Mouse (Mus musculus) frontal cortex, postnatal 10 days (tissue): ENCODE data around the gene Lipk.

Experiments
- DNase-seq, 2 experiments: peaks; one replicate each; pipeline ENCODE4 v3.0.0; 2022; ENCODE audit warnings: low spot score in 2 of 2, mixed read lengths in 1 of 2

Lipk gene

GRCm38 (mm10) chr19:34008002-34008401, at the start of gene Lipk:
Gene Lipk (plus strand): TSS chr19:34008290.
- no peak for DNase-seq

DNA sequence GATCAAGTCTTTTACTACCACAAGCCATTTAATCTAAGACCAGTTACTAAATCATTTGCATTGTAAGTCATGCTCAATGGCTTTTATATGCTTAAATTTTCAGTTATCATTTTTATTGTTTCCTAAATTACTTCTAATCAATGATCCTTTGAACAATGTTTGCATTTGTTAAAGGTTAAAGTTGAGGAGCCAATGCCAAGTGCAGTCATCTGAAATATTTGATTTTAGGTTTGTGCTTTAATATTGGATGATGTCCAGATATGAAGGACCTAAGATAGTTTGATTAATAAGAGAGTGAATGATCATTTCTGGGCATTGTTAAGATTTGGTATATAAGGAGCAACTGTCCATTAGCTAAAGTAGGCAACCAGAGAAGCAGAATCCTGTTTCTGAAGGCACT, 47.2 kb upstream of the Lipk start, which contains the start of gene Lipf:
Lipf (plus strand) TSS at position 301 of the 400 bp plus-strand sequence.
- DNase-seq: no peak

DNA sequence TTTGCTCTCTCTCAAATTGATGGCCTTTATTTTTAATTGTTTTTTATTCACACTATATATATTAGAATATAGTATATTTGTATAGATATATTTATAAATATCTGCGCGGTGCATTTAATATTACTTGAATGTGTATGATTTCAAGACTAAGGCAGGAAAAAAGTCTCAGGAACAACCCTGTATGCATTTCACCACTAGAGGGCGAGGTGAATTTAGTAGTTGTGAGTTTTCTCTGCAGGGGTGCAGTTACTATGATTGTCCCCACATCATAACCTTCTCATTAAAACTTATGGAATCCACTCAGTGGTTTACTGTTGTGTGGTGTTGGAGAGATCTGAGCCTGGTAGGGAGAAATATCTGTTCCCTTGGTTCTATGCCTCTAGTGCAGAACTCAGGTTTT, 29.1 kb upstream of the Lipk start:
- no peak for DNase-seq

DNA sequence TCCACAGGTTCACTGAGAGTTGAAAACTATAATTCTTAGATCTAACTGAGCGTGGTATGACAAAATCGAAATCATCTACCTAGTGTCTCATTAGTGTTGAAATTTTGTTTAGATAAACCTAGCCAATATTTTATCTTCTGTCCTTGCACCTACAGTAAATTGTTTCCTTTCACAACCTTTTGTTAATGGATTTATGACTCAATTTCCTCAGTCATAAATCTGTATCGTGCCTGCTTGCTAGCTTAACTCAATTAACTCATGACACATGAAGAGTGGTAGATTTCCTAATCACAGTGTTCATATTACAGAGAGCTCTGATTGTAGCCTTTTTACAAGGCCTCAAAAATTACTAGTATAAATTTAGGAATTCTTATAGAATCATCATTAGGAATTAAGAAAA, 25.0 kb upstream of the Lipk start:
- DNase-seq: no peak

- no peak for DNase-seq
Measured at GRCm38 (mm10) chr19:34021440-34022172, 13.5 kb downstream of the Lipk start.

GRCm38 (mm10) chr19:34022759-34023158, 14.7 kb downstream of the Lipk start:
- no peak for DNase-seq

DNA sequence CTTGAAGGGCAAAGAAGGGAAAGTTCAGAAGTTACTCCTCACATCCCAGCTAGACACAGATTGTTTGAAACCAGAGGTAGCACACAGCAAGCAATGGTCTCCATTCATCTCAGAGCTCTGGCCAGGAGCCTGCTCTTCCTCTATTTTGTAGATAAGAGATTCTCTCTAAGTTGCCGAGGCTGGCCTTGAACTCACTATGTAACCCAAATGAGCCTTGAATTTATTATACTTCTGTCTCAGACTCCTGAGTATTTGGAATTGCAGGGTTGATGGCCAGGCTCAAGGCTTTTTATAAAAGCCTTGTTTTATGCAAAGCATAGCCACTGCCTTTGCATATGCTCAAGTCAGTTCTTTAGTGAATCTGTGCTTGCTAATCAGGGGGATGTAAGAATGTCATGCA, 31.6 kb downstream of the Lipk start:
- no peak for DNase-seq

DNA sequence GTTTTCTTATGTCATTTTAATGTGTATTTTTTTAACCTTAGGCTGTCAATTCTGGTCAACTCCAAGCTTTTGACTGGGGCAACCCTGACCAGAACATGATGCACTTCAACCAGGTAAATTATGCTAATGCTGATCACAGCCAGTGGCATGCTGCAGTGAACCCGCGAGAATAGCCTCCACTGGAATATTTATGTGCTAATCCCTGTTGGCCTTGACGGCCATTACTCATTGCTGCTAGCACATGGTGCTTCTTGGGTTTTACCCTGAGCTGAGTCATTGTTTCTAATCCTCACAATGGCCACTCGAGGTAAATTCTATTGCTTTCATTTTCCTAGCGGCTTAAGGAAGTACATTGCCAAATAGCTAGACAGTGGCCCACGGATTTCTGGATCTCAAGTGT, 34.9 kb downstream of the Lipk start:
- no peak for DNase-seq

GRCm38 (mm10) chr19:34049371-34050039, 41.4 kb downstream of the Lipk start:
- no peak for DNase-seq

DNA sequence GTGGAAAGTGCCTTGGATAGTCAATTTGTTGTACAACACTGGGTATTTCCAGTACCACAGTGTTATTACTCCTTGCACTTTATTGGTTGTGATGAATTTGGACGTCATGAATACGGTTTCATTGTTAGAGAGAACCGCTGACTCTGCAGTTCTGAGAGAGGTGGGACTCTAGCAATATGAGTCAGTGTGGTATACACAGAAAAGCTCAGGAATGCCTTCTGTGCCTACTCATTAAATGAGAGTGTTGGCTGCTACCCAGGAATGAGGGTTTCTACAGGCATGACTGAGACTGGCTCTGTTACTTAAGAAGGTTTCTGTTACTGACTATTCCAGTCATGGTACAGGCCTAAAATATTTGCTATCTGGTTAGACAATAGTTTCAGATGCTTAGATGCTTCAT, 43.4 kb downstream of the Lipk start:
- no peak for DNase-seq

DNA sequence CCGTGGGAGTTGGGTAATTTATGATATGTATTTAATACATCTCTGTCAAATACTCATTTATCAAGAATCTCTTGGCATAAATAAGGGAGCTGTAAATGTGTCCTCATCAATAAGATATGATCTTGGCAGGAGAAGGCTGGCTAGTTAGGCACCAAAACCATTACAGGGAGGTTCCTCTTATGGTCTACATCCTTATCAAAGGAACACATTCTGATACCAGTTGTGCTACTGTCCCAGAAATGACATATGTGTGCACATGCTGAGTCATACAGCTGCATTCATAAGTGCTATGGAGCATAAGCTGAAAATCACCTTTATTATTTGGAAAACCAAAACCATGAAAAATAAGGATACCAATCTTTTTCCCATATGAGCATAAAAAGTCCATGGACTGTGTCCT, 55.5 kb downstream of the Lipk start:
- DNase-seq: no peak

DNA sequence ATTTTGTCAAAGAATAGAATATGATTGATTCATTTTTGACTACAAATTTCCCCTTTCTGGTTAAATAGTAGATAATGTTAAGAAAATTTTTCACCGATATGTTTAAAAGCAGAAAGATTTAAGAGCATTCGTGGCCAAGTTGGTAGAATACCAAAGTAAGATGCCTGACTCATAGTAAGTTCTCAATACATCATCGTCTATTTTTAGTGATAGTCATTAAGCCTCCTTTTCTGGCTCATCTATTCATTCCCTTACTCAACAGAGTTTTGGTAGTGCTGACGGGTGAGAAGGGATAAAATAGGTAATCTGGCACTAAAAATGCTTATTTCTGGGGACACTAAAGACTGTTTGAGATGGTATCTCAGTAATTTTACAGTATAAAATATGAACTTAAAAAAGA, 56.0 kb downstream of the Lipk start:
- DNase-seq: no peak

- DNase-seq: no peak
Measured at GRCm38 (mm10) chr19:34066779-34067472, 58.8 kb downstream of the Lipk start, which contains the start of gene Lipn. Gene Lipn (plus strand): TSS chr19:34067358.

- no peak for DNase-seq
Measured at GRCm38 (mm10) chr19:34074239-34074638, 66.1 kb downstream of the Lipk start.

GRCm38 (mm10) chr19:34078130-34078529, 70.0 kb downstream of the Lipk start:
- no peak for DNase-seq

DNA sequence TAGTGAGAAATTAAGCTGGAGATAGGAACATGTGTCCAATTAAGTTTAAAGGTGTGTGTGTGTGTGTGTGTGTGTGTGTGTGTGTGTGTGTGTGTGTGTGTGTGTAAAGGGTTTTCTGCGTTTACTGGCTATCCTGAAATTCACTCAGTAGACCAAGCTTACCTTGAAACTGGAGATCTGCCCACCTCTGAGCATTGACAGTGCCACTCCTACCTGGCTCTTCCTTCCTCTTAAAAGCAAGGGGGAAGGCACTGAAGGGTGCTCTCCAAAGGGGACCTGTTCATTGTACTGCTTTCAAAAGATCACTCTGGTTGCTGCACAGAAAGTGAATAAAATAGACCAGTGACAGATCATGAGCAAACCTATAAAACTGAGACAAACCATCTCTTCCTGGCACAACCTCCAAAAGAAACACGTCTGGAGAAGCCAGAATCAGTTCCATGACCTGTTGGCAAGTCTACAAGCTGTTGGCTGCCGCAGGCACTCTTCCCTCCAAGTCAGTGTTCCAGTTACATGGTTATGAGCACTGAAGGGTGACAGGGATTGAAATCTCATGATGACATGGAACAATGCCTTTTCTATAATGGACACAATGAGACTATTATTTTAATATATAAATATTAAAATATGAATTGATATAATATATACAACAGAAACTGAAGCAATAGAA, 81.1 kb downstream of the Lipk start:
- no peak for DNase-seq

- DNase-seq: no peak
Measured at GRCm38 (mm10) chr19:34095381-34095780, 87.3 kb downstream of the Lipk start.

DNA sequence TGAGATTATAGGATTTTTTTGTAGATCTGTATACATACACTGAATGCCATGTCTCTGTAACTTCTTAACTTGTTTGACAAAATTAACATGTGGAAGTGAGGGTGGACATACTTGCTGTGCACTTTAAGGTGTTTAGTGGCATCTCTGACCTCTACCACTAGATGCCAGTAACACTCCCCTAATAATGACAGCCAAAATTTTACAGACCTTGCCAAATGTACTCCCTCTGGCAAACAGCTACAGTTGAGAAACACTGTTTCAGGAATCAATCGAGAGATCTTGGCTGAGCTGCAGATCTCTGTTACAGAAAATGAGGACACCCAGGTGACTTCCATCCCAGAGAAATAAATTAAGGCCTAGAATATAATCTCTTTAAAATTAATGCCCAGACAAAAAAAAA, 88.1 kb downstream of the Lipk start:
- DNase-seq: no peak
